Mouse (Mus musculus) forebrain, embryonic 15.5 days (tissue): ENCODE data around the gene Vmn1r166. TPM values are rescaled to one million over a fixed set of nuclear protein-coding genes. Genes with fewer than 3 reads are reported as not detected.
"Not testable (repeated sequence)": the region's sequence is repeated elsewhere in the genome, so short reads cannot be mapped to it uniquely, and the experiment has no call there.

ENCODE experiments used
- ATAC-seq: fragments of 200-750 bp; cut with Nextera tagmentation; replicated peaks from 2 replicates; pipeline ENCODE4 v1.8.0; 2017; ENCODE audit warnings: mild to moderate bottlenecking, moderate TSS enrichment, moderate library complexity
- H3K27ac ChIP-seq: fragments of 300-500 bp; sonication (generic); replicated peaks from 2 replicates; pipeline ENCODE4 v1.5.1; 2015; ENCODE audit warnings: mild to moderate bottlenecking, inconsistent platforms
- H3K27me3 ChIP-seq: fragments of 300-500 bp; sonication (generic); 2 replicates; pipeline ENCODE4 v1.6.1; 2015; ENCODE audit warnings: inconsistent platforms
- H3K36me3 ChIP-seq: fragments of 300-500 bp; sonication (generic); 2 replicates; pipeline ENCODE4 v1.6.1; 2015; ENCODE audit warnings: mild to moderate bottlenecking, inconsistent platforms
- H3K4me1 ChIP-seq: fragments of 300-500 bp; sonication (generic); 2 replicates; pipeline ENCODE4 v1.6.1; 2015; ENCODE audit warnings: inconsistent platforms
- H3K4me2 ChIP-seq: fragments of 300-500 bp; sonication (generic); replicated peaks from 2 replicates; pipeline ENCODE4 v1.6.1; 2015; ENCODE audit warnings: mild to moderate bottlenecking, inconsistent platforms
- H3K4me3 ChIP-seq: fragments of 300-500 bp; sonication (generic); 2 replicates; pipeline ENCODE4 v1.5.1; 2015; ENCODE audit warnings: mild to moderate bottlenecking, inconsistent platforms
- H3K9ac ChIP-seq: fragments of 300-500 bp; sonication (generic); replicated peaks from 2 replicates; pipeline ENCODE4 v1.6.1; 2015; ENCODE audit warnings: mild to moderate bottlenecking, inconsistent platforms
- H3K9me3 ChIP-seq: fragments of 300-500 bp; sonication (generic); 2 replicates; pipeline ENCODE4 v1.6.1; 2016; ENCODE audit warnings: inconsistent platforms
- WGBS: fragments of 180-500 bp; shearing (Covaris S2); methylation state at CpG from one replicate; pipeline ENCODE4 v1.1.7; 2015; ENCODE audit warnings: mixed read lengths; 5-methylcytosine and 5-hydroxymethylcytosine counted together
- polyA plus RNA-seq: library from polyadenylated mRNA; unstranded; fragments of >200 nt; fragmentation: Nextera tagmentation; extraction: Ambion mirVana; gene quantifications from 2 replicates; pipeline ENCODE4 v1.2.1, GENCODE M21; 2015

Vmn1r166 gene
- not detected in 2 replicates for polyA plus RNA-seq

DNA sequence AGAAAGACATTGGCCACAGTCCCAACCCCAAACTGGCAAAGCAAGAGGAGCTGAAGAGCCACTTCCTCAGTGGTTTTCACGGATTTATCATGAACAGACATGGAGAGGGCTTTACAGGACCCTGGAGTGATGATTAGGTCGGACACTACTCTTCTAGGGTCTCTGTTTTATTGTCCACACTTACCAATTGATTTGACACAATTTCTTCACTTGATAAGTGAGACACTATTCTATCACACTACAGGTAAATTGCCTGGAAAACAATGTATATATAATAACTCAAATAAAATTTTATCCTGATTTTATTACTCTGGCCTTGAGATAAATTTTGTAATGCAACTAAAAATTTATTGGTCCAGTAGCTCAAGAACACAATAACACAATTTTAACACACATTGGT is at the start of gene Vmn1r166:
TSS of gene Vmn1r166 (minus strand) at position 101 of the 400 bp plus-strand sequence.
- not testable (repeated sequence) for ATAC-seq, H3K27ac ChIP-seq, H3K27me3 ChIP-seq, H3K4me2 ChIP-seq, H3K4me1 ChIP-seq, H3K36me3 ChIP-seq, H3K9me3 ChIP-seq, H3K9ac ChIP-seq, H3K4me3 ChIP-seq
- no CpG with 5 or more reads among the region's 2 CpGs for WGBS

DNA sequence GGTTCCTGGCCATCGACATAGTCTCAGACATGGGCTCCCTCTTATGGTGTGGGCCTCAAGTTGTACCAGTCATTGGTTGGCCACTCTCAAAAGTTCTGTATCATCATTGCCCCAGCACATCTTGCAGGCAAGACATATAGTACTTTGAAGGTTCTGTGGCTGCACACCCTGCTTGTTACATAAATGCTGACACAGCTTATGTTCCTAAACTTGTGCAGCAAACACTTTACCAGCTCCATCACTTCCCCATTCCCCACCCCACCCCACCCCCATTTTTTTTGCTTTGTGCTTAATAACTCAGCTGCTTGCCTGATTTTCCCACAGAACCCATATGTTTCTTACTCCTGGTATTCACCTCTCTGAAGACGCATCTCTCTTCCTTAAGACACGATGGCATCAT is 49.4 kb upstream of the Vmn1r166 start, which contains the start of gene Nlrp4e:
TSS of gene Nlrp4e (plus strand) at position 301 of the 400 bp plus-strand sequence.
- peaks cover 10% of the 10 kb centered on the region; the same call in 1 of the 2 replicates for H3K9me3 ChIP-seq
- ATAC-seq, H3K4me2 ChIP-seq, H3K4me1 ChIP-seq, H3K36me3 ChIP-seq, H3K4me3 ChIP-seq, H3K27ac ChIP-seq, H3K9ac ChIP-seq, H3K27me3 ChIP-seq: not testable (repeated sequence)
- 90% methylated on average over 3 of the region's 3 CpGs for WGBS

DNA sequence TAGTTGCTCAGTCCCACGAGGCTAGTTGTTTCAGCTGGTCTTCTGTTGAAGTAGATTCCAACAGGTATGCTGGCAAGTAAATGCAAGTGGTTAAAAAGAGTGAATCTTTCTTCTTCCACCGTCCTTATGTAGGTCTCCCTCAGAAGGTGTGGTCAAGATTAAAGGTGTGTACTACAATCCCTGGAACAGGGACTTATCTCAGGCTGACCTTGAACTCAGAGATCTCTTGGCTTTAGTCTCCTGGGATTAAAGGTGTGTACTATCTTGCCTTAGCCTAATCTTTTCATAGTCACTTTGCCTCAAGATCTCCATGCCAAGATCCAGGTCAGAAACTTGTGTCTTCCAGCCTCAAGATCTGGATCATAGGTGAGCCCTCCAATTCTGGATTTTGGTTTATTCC is 27.3 kb upstream of the Vmn1r166 start, which contains the start of gene Gm6902:
TSS of gene Gm6902 (minus strand) at position 101 of the 400 bp plus-strand sequence.
- not testable (repeated sequence) for ATAC-seq, H3K4me3 ChIP-seq, H3K36me3 ChIP-seq, H3K9me3 ChIP-seq, H3K4me1 ChIP-seq, H3K4me2 ChIP-seq, H3K27me3 ChIP-seq, H3K9ac ChIP-seq, H3K27ac ChIP-seq
- no CpG with 5 or more reads among the region's 2 CpGs for WGBS

DNA sequence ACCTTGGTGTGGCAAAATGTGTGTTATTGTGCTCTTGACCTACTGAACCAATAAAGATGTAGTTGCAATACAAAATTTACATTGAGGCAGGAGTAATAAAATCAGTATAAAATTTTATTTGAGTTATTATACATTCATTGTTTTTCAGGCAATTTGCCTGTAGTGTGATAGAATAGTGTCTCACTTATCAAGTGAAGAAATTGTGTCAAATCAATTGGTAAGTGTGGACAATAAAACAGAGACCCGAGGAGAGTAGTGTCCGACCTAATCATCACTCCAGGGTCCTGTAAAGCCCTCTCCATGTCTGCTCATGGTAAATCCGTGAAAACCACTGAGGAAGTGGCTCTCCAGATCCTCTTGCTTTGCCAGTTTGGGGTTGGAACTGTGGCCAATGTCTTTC is 34.5 kb downstream of the Vmn1r166 start, which contains the start of gene Vmn1r165:
TSS of gene Vmn1r165 (plus strand) at position 301 of the 400 bp plus-strand sequence.
- WGBS, result no CpG with 5 or more reads among the region's 3 CpGs
- not testable (repeated sequence) for H3K9me3 ChIP-seq, H3K27ac ChIP-seq, ATAC-seq, H3K4me2 ChIP-seq, H3K4me3 ChIP-seq, H3K4me1 ChIP-seq, H3K27me3 ChIP-seq, H3K36me3 ChIP-seq, H3K9ac ChIP-seq

Other genes starting within 250 kb of the Vmn1r166 start
- not detected in 2 replicates for gene Gm4216, start 231.8 kb downstream of the Vmn1r166 start, polyA plus RNA-seq
- gene Vmn1r163, start 196.1 kb downstream of the Vmn1r166 start, polyA plus RNA-seq, result not detected in 2 replicates
- gene Gm8720, start 184.2 kb downstream of the Vmn1r166 start, polyA plus RNA-seq, result not detected in 2 replicates
- gene Gm10662, start 107.2 kb downstream of the Vmn1r166 start, polyA plus RNA-seq, result not detected in 2 replicates
- not detected in 2 replicates for gene Vmn1r165, start 34.4 kb downstream of the Vmn1r166 start, polyA plus RNA-seq
- not detected in 2 replicates for gene Gm6902, start 27.2 kb upstream of the Vmn1r166 start, polyA plus RNA-seq
- gene Nlrp4e, start 49.5 kb upstream of the Vmn1r166 start, polyA plus RNA-seq, result not detected in 2 replicates
- gene Nlrp5, start 134.2 kb upstream of the Vmn1r166 start, polyA plus RNA-seq, result not detected in 2 replicates